Mouse (Mus musculus) testis, adult 2 months (tissue): ENCODE data around the gene Gusb.
A peak's percentile ranks its signal among the peaks of the same experiment; 100 is the strongest.

ENCODE experiments used
- CTCF ChIP-seq: fragments of 200-500 bp; IDR thresholded peaks from 2 replicates; pipeline ENCODE4 v1.5.1; 2012; ENCODE audit warnings: low read depth, mild to moderate bottlenecking, inconsistent platforms, low read length, moderate library complexity; ENCODE audit not compliant: control insufficient read depth, insufficient read depth, insufficient replicate concordance
- POLR2A ChIP-seq: fragments of 200-500 bp; IDR thresholded peaks from 2 replicates; pipeline ENCODE4 v1.6.1; 2012; ENCODE audit warnings: low read depth, mild to moderate bottlenecking, inconsistent platforms, low read length, moderate library complexity; ENCODE audit not compliant: control insufficient read depth

- TF ChIP-seq CTCF (no peak), POLR2A (peak; percentile 91)
Measured at GRCm38 (mm10) chr5:130029142-130029897, 26.5 kb upstream of the Gusb start, which contains the start of the genes Asl and Crcp.
